Comparison of ENCODE assay signal across 9 mouse cellular contexts in the genomic region with DNA sequence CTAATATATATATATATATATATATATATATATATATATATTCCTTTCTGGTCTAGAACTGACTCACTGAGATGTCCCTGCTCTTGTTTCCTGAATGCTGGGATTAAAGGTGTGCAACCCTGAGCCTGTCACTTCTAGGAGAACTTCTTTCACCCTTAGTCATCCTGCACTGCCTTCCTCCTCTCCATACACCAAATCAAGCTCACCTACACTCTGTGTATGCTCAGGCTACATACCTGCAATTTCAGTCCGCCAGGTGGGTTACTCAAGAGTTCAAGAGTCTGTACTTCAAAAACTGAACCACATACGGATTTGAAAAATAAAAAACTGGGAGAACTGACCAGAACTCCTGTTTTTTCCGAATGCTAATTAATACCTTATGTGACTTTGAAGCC. TPM values are rescaled to one million over a fixed set of nuclear protein-coding genes. Genes with fewer than 3 reads are reported as not detected.
DNase-seq lines count a peak whose midpoint lies in the region; ATAC-seq and TF ChIP-seq lines count a peak whose summit lies in the region.
"Had no signal": no experiment of that assay in that cellular context is flagged by ENCODE, and none has a peak within 500 bp of the region (broad histone marks: within the 10 kb centered on the region; RNA-seq: fewer than 3 reads in every experiment).

No protein-coding gene starts in this region.

- POLR2A ChIA-PET in Patski (lab: Charles Lee), result interaction anchor here (0.6 to 1.1 kb wide), 3 partner anchors 18 to 139 kb away, joined by 4 to 6 read pairs (median 5); a partner anchor contains a TSS

- H3K4me1 ChIP-seq in heart, embryonic 14.5 days (ENCODE audit: control insufficient read depth in 2 of 2, insufficient read depth in 2 of 2, low read length in 2 of 2), result peaks cover 0 to 6% of the 10 kb centered on the region in 2 experiments; a peak in 1 of 4 replicates
- no peaks in the 10 kb centered on the region for H3K4me1 ChIP-seq in hindbrain, embryonic 11.5 days (replicated peaks; ENCODE audit: control insufficient read depth, insufficient read depth, low read length)

- no peak overlapping the region for H3K27ac ChIP-seq in heart, embryonic 14.5 days (replicated peaks in 1 of 2; ENCODE audit: control insufficient read depth in 1 of 2, insufficient read depth in 1 of 2, low read depth in 2 of 2, low read length in 2 of 2)
- H3K27ac ChIP-seq in hindbrain, embryonic 11.5 days (ENCODE audit: low read depth, low read length), result no peak overlapping the region
- H3K27ac ChIP-seq in macrophage, result no peak overlapping the region

- H3K79me2 ChIP-seq in macrophage (ENCODE audit: inconsistent target), result no peaks in the 10 kb centered on the region

- H3K36me3 ChIP-seq in heart, embryonic 14.5 days (ENCODE audit: control insufficient read depth, insufficient read depth, low read length), result peaks cover 51% of the 10 kb centered on the region
- no peaks in the 10 kb centered on the region; the same call in 1 of the 2 replicates for H3K36me3 ChIP-seq in hindbrain, embryonic 11.5 days (ENCODE audit: control insufficient read depth, insufficient read depth, low read length)
- peaks cover 22% of the 10 kb centered on the region; the same call in 1 of the 2 replicates for H3K36me3 ChIP-seq in macrophage (ENCODE audit: inconsistent target)

- no peak for TF ChIP-seq CTCF in Patski (IDR thresholded peaks at IDR 0.05)

- H3K27me3 ChIP-seq in heart, embryonic 14.5 days (ENCODE audit: control insufficient read depth, insufficient read depth, low read length), result no peaks in the 10 kb centered on the region
- no peaks in the 10 kb centered on the region for H3K27me3 ChIP-seq in Patski
- H3K27me3 ChIP-seq in hindbrain, embryonic 11.5 days (ENCODE audit: control insufficient read depth, insufficient read depth, low read length), result no peaks in the 10 kb centered on the region

- WGBS in heart, embryonic 14.5 days, result 25% methylated on average over 3 of the region's 3 CpGs
- WGBS in hindbrain, embryonic 11.5 days, result 27% methylated on average over 3 of the region's 3 CpGs
- 42% methylated on average over 3 of the region's 3 CpGs for WGBS in macrophage (ENCODE audit: missing documents)

- H3K9ac ChIP-seq in heart, embryonic 14.5 days (ENCODE audit: low read length), result peak overlapping the region; percentile 94
- H3K9ac ChIP-seq in hindbrain, embryonic 11.5 days (ENCODE audit: low read depth, low read length), result no peak overlapping the region; the same call in 1 of the 2 replicates

- DNase-seq in heart, adult 18-20 months, result no peak
- no peak for DNase-seq in Patski (ENCODE audit: low read depth, low spot score)
- no peak for DNase-seq in hindbrain, embryonic 11.5 days (ENCODE audit: low spot score)
- no peak for DNase-seq in left cerebral cortex, postnatal 14 days (ENCODE audit: low spot score in 2 of 2)
- DNase-seq in cerebellum, postnatal 36 days, result no peak

- H3K4me2 ChIP-seq in heart, embryonic 14.5 days (ENCODE audit: low read length), result peak overlapping the region; percentile 83
- peak overlapping the region; percentile 74 for H3K4me2 ChIP-seq in hindbrain, embryonic 11.5 days (replicated peaks; ENCODE audit: low read depth, low read length)

- no peaks in the 10 kb centered on the region for H3K9me3 ChIP-seq in heart, embryonic 14.5 days (ENCODE audit: control insufficient read depth, low read length)
- H3K9me3 ChIP-seq in hindbrain, embryonic 11.5 days (ENCODE audit: control insufficient read depth, low read length), result no peaks in the 10 kb centered on the region

- intact Hi-C loops in left cerebral cortex, postnatal 14 days (cut with DNase I), result no loop called here

- no peak for ATAC-seq in heart, embryonic 14.5 days (ENCODE audit: insufficient number of reproducible peaks, insufficient read depth, low FRiP score, low read depth)
- ATAC-seq in Patski, result peak; percentile 4
- peak; percentile 62 for ATAC-seq in hindbrain, embryonic 11.5 days (ENCODE audit: low FRiP score)
- ATAC-seq in monocyte, adult 5-6 weeks (replicated peaks; ENCODE audit: insufficient number of reproducible peaks, low FRiP score, low TSS enrichment, poor library complexity, severe bottlenecking), result no peak

- in situ Hi-C loops in Patski (cut with MboI; ENCODE audit: low pct_unique_long_range_greater_than_20kb), result loop anchor here (5.0 kb wide), 1 partner anchor 81 kb away; no protein-coding TSS in a partner anchor

- CTCF ChIA-PET in Patski (lab: Charles Lee), result interaction anchor here (1.2 kb wide), 1 partner anchor 23 kb away, joined by 3 read pairs; no protein-coding TSS in a partner anchor

- H3K4me3 ChIP-seq in heart, embryonic 14.5 days (ENCODE audit: control insufficient read depth in 1 of 2, insufficient read depth in 1 of 2, low read depth in 1 of 2, low read length in 2 of 2), result peak overlapping the region; percentile 87 to 94
- H3K4me3 ChIP-seq in hindbrain, embryonic 11.5 days (ENCODE audit: low read depth, low read length), result peak overlapping the region; percentile 86
- peak overlapping the region; percentile 53; the same call in 1 of the 2 replicates for H3K4me3 ChIP-seq in macrophage (ENCODE audit: inconsistent target)

RNA-seq across cellular contexts. Expression of a gene that starts 0.3 kb away (rescaled TPM):
- polyA plus RNA-seq in heart, embryonic 14.5 days (2014; fragmentation: Nextera tagmentation; extraction: Ambion mirVana), result 37.3 and 40.5 TPM in 2 replicates
- 10 to 100 TPM; 26.0 to 30.1 TPM for total RNA-seq in heart, adult 18-20 months (2021)
- polyA plus RNA-seq in Patski (2021), result 17.6 TPM
- polyA plus RNA-seq in hindbrain, embryonic 11.5 days (2014; fragmentation: Nextera tagmentation; extraction: Ambion mirVana), result 19.8 and 25.6 TPM in 2 replicates
- 10 to 100 TPM in 2 of 26 experiments, 1 to 10 TPM in 22, under 1 TPM in 1, not detected in 1; 0.77 to 13.2 (median 5.4) TPM for total RNA-seq in macrophage (2018; cell fraction: chromatin; rRNA removed)
- 1 to 10 TPM; 1.7 to 5.4 (median 4.3) TPM for total RNA-seq in macrophage (2018; cell fraction: cytosol; rRNA removed)
- 10 to 100 TPM in 8 of 26 experiments, 1 to 10 TPM in 18; 1.4 to 13.7 (median 7.6) TPM for total RNA-seq in macrophage (2018; cell fraction: nucleus; rRNA removed)
- 4.3 to 5.8 TPM (median 5.6 TPM) in 3 replicates for polyA plus RNA-seq in macrophage (2018)
- total RNA-seq in monocyte, adult 5-6 weeks (2017), result 26.2 to 49.7 TPM (median 26.5 TPM) in 3 replicates
- 10 to 100 TPM; 22.1 to 26.4 TPM for total RNA-seq in left cerebral cortex, postnatal 14 days (2021)

RNA-seq across cellular contexts. Expression of a gene that starts 0.3 kb away (rescaled TPM):
- polyA plus RNA-seq in heart, embryonic 14.5 days (2014; fragmentation: Nextera tagmentation; extraction: Ambion mirVana), result not detected in 2 replicates
- total RNA-seq in heart, adult 18-20 months (2021), result 1 to 10 TPM in 1 of 2 experiments, not detected in 1; 1.9 TPM
- polyA plus RNA-seq in Patski (2021), result 10.8 TPM
- polyA plus RNA-seq in hindbrain, embryonic 11.5 days (2014; fragmentation: Nextera tagmentation; extraction: Ambion mirVana), result not detected in 2 replicates
- 1 to 10 TPM in 6 of 26 experiments, under 1 TPM in 3, not detected in 17; 0.26 to 9.2 (median 1.4) TPM for total RNA-seq in macrophage (2018; cell fraction: chromatin; rRNA removed)
- 1 to 10 TPM in 1 of 26 experiments, under 1 TPM in 2, not detected in 23; 0.08 to 1.4 (median 0.28) TPM for total RNA-seq in macrophage (2018; cell fraction: cytosol; rRNA removed)
- 1 to 10 TPM in 3 of 26 experiments, under 1 TPM in 1, not detected in 22; 0.18 to 4.1 (median 2.6) TPM for total RNA-seq in macrophage (2018; cell fraction: nucleus; rRNA removed)
- not detected in 3 replicates for polyA plus RNA-seq in macrophage (2018)
- total RNA-seq in monocyte, adult 5-6 weeks (2017), result 3.1 to 5.0 TPM in 2 of 3 replicates, not detected in the other
- 1 to 10 TPM; 3.3 to 7.7 TPM for total RNA-seq in left cerebral cortex, postnatal 14 days (2021)
- total RNA-seq: ES-E14 had no signal

RNA-seq across cellular contexts. Expression of a gene that starts 24.3 kb away (rescaled TPM):
- polyA plus RNA-seq in heart, embryonic 14.5 days (2014; fragmentation: Nextera tagmentation; extraction: Ambion mirVana), result 34.1 and 35.7 TPM in 2 replicates
- total RNA-seq in heart, adult 18-20 months (2021), result 1 to 10 TPM; 2.1 to 3.2 TPM
- polyA plus RNA-seq in Patski (2021) (20.0 TPM), macrophage (2018) (1.4 to 16.3 TPM (median 4.9 TPM) in 3 replicates)
- 50.8 and 54.8 TPM in 2 replicates for polyA plus RNA-seq in hindbrain, embryonic 11.5 days (2014; fragmentation: Nextera tagmentation; extraction: Ambion mirVana)
- 10 to 100 TPM in 2 of 26 experiments, 1 to 10 TPM in 24; 1.4 to 12.2 (median 5.1) TPM for total RNA-seq in macrophage (2018; cell fraction: chromatin; rRNA removed)
- total RNA-seq in macrophage (2018; cell fraction: cytosol; rRNA removed), result 1 to 10 TPM; 1.1 to 3.1 (median 2.2) TPM
- 10 to 100 TPM in 1 of 26 experiments, 1 to 10 TPM in 22, under 1 TPM in 3; 0.55 to 23.8 (median 2.4) TPM for total RNA-seq in macrophage (2018; cell fraction: nucleus; rRNA removed)
- total RNA-seq in monocyte, adult 5-6 weeks (2017), result 1.8 to 6.1 TPM (median 2.5 TPM) in 3 replicates
- total RNA-seq in left cerebral cortex, postnatal 14 days (2021), result 1 to 10 TPM; 2.7 to 3.1 TPM

RNA-seq across cellular contexts. Expression of a gene that starts 24.5 kb away (rescaled TPM):
- polyA plus RNA-seq in heart, embryonic 14.5 days (2014; fragmentation: Nextera tagmentation; extraction: Ambion mirVana), result 65.8 and 70.3 TPM in 2 replicates
- total RNA-seq in heart, adult 18-20 months (2021), result 10 to 100 TPM; 52.6 to 55.1 TPM
- polyA plus RNA-seq in Patski (2021) (73.0 TPM), macrophage (2018) (29.8 to 43.1 TPM (median 34.8 TPM) in 3 replicates)
- 89.0 and 96.1 TPM in 2 replicates for polyA plus RNA-seq in hindbrain, embryonic 11.5 days (2014; fragmentation: Nextera tagmentation; extraction: Ambion mirVana)
- 100 to 1,000 TPM; 101 to 253 (median 200) TPM for total RNA-seq in macrophage (2018; cell fraction: chromatin; rRNA removed)
- total RNA-seq in macrophage (2018; cell fraction: cytosol; rRNA removed), result 10 to 100 TPM; 24.3 to 39.1 (median 30.6) TPM
- total RNA-seq in macrophage (2018; cell fraction: nucleus; rRNA removed), result 100 to 1,000 TPM in 7 of 26 experiments, 10 to 100 TPM in 19; 51.5 to 124 (median 88.8) TPM
- total RNA-seq in monocyte, adult 5-6 weeks (2017), result 110 to 126 TPM (median 113 TPM) in 3 replicates
- 10 to 100 TPM; 85.0 to 94.4 TPM for total RNA-seq in left cerebral cortex, postnatal 14 days (2021)

RNA-seq across cellular contexts. Expression of a gene that starts 40.6 kb away (rescaled TPM):
- 90.5 and 93.1 TPM in 2 replicates for polyA plus RNA-seq in heart, embryonic 14.5 days (2014; fragmentation: Nextera tagmentation; extraction: Ambion mirVana)
- 10 to 100 TPM; 52.3 to 53.0 TPM for total RNA-seq in heart, adult 18-20 months (2021)
- polyA plus RNA-seq in Patski (2021), result 80.1 TPM
- 90.9 and 101 TPM in 2 replicates for polyA plus RNA-seq in hindbrain, embryonic 11.5 days (2014; fragmentation: Nextera tagmentation; extraction: Ambion mirVana)
- 10 to 100 TPM in 7 of 26 experiments, 1 to 10 TPM in 17, not detected in 2; 1.4 to 16.1 (median 6.8) TPM for total RNA-seq in macrophage (2018; cell fraction: chromatin; rRNA removed)
- total RNA-seq in macrophage (2018; cell fraction: cytosol; rRNA removed), result 10 to 100 TPM; 25.6 to 57.6 (median 40.2) TPM
- 10 to 100 TPM in 17 of 26 experiments, 1 to 10 TPM in 9; 2.0 to 28.4 (median 13.6) TPM for total RNA-seq in macrophage (2018; cell fraction: nucleus; rRNA removed)
- polyA plus RNA-seq in macrophage (2018), result 33.0 to 56.2 TPM (median 43.5 TPM) in 3 replicates
- 46.0 to 91.3 TPM (median 63.6 TPM) in 3 replicates for total RNA-seq in monocyte, adult 5-6 weeks (2017)
- total RNA-seq in left cerebral cortex, postnatal 14 days (2021), result 10 to 100 TPM; 28.9 to 43.8 TPM

Comparison
In these comparisons a context has a peak if more than half of its experiments do, and no peak if none do; other contexts are left out.
1. ATAC-seq: peak in Patski (single experiment) and hindbrain, embryonic 11.5 days (single experiment); none in heart, embryonic 14.5 days (single experiment) and monocyte, adult 5-6 weeks (single experiment).
2. RNA of a gene that starts 0.3 kb away (polyA plus RNA-seq): 10.8 TPM in Patski (single experiment); not detected in heart, embryonic 14.5 days, not detected in hindbrain, embryonic 11.5 days and not detected in macrophage; every median in the first group is over 10 times any median in the second.
3. Peak in every context shown above with its lines, with median percentiles within 50 percentile points of each other: H3K4me3 ChIP-seq.